Comparison of ENCODE assay signal across 27 mouse cellular contexts in the genomic region with DNA sequence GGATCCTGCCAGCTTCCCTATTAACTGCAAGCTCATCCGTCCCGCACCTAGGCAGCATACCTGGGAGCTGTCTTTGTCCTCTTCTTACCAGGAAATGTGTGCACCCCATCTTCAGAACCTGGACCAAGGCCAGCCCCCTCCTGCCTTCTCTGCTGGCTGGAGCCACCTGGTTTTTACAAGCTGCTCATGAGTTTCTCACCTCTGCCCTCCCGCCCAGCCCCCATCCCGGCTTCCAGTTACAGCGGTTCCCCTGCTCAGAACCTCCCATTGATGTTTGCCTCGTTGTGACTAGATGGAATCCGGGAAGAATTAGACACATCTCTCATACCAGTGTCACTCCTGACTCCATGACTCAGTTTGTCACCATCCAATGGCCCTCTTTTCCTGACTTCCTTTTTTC.
DNase-seq lines count a peak whose midpoint lies in the region; ATAC-seq lines count a peak whose summit lies in the region.
"Had no signal": no experiment of that assay in that cellular context is flagged by ENCODE, and none has a peak within 500 bp of the region (broad histone marks: within the 10 kb centered on the region; RNA-seq: fewer than 3 reads in every experiment).

No protein-coding gene starts in this region.

- H3K27me3 ChIP-seq in hindbrain, embryonic 10.5 days (ENCODE audit: insufficient read depth, poor library complexity, severe bottlenecking), result peaks cover 15% of the 10 kb centered on the region; the same call in 1 of the 2 replicates
- H3K27me3 ChIP-seq in hindbrain, embryonic 16.5 days (replicated peaks; ENCODE audit: control insufficient read depth, insufficient read depth, low read length), result no peaks in the 10 kb centered on the region; the same call in 1 of the 2 replicates
- no peaks in the 10 kb centered on the region; the same call in 1 of the 2 replicates for H3K27me3 ChIP-seq in embryonic facial prominence, embryonic 10.5 days (replicated peaks; ENCODE audit: low read depth, poor library complexity, severe bottlenecking)
- H3K27me3 ChIP-seq in limb, embryonic 11.5 days (ENCODE audit: control insufficient read depth, insufficient read depth, low read length), result no peaks in the 10 kb centered on the region
- H3K27me3 ChIP-seq in stomach, embryonic 15.5 days (replicated peaks), result no peaks in the 10 kb centered on the region
- H3K27me3 ChIP-seq in hindbrain, embryonic 13.5 days, result peaks cover 37% of the 10 kb centered on the region
- H3K27me3 ChIP-seq: heart, embryonic 12.5 days had no signal

- H3K4me3 ChIP-seq in hindbrain, embryonic 10.5 days, result no peak overlapping the region
- H3K4me3 ChIP-seq in hindbrain, embryonic 16.5 days (ENCODE audit: low read length), result no peak overlapping the region
- no peak overlapping the region for H3K4me3 ChIP-seq in embryonic facial prominence, embryonic 10.5 days
- H3K4me3 ChIP-seq in limb, embryonic 11.5 days (ENCODE audit: low read depth, low read length), result no peak overlapping the region
- no peak overlapping the region for H3K4me3 ChIP-seq in stomach, embryonic 15.5 days (replicated peaks)
- H3K4me3 ChIP-seq in hindbrain, embryonic 13.5 days, result no peak overlapping the region
- H3K4me3 ChIP-seq: heart, adult 2 months; heart, embryonic 12.5 days; hindbrain, embryonic 12.5 days had no signal

- 0 out of 2 replicates have a peak overlapping the region, but pooled peaks have one; percentile 45 for H3K27ac ChIP-seq in hindbrain, embryonic 10.5 days
- no peak overlapping the region for H3K27ac ChIP-seq in hindbrain, embryonic 16.5 days (ENCODE audit: low read depth, low read length)
- peak overlapping the region; percentile 57 for H3K27ac ChIP-seq in embryonic facial prominence, embryonic 10.5 days (replicated peaks)
- H3K27ac ChIP-seq in limb, embryonic 11.5 days (replicated peaks; ENCODE audit: low read depth, low read length), result peak overlapping the region; percentile 32
- peak overlapping the region; percentile 81 for H3K27ac ChIP-seq in stomach, embryonic 15.5 days
- H3K27ac ChIP-seq in hindbrain, embryonic 13.5 days, result no peak overlapping the region
- H3K27ac ChIP-seq: heart, adult 2 months; hindbrain, embryonic 12.5 days; liver, embryonic 14.5 days; macrophage had no signal

- H3K4me1 ChIP-seq in hindbrain, embryonic 10.5 days (replicated peaks), result peaks cover 42% of the 10 kb centered on the region
- H3K4me1 ChIP-seq in hindbrain, embryonic 16.5 days (ENCODE audit: control insufficient read depth, insufficient read depth, low read depth, low read length), result peaks cover under 1% of the 10 kb centered on the region; the same call in 1 of the 2 replicates
- H3K4me1 ChIP-seq in embryonic facial prominence, embryonic 10.5 days, result peaks cover 70% of the 10 kb centered on the region
- peaks cover 50% of the 10 kb centered on the region for H3K4me1 ChIP-seq in limb, embryonic 11.5 days (ENCODE audit: control insufficient read depth, insufficient read depth, low read length)
- peaks cover 40% of the 10 kb centered on the region for H3K4me1 ChIP-seq in stomach, embryonic 15.5 days
- H3K4me1 ChIP-seq in hindbrain, embryonic 13.5 days (replicated peaks), result peaks cover 22% of the 10 kb centered on the region

- no peaks in the 10 kb centered on the region for H3K36me3 ChIP-seq in hindbrain, embryonic 10.5 days
- H3K36me3 ChIP-seq in hindbrain, embryonic 16.5 days (ENCODE audit: control insufficient read depth, insufficient read depth, low read length), result no peaks in the 10 kb centered on the region
- H3K36me3 ChIP-seq in embryonic facial prominence, embryonic 10.5 days (replicated peaks), result no peaks in the 10 kb centered on the region
- no peaks in the 10 kb centered on the region for H3K36me3 ChIP-seq in limb, embryonic 11.5 days (ENCODE audit: control insufficient read depth, insufficient read depth, low read length)
- no peaks in the 10 kb centered on the region for H3K36me3 ChIP-seq in stomach, embryonic 15.5 days
- no peaks in the 10 kb centered on the region for H3K36me3 ChIP-seq in hindbrain, embryonic 13.5 days
- H3K36me3 ChIP-seq: G1E; heart, embryonic 12.5 days; hindbrain, embryonic 12.5 days had no signal

- 60% methylated on average over 7 of the region's 7 CpGs for WGBS in hindbrain, embryonic 10.5 days
- 73% methylated on average over 7 of the region's 7 CpGs for WGBS in hindbrain, embryonic 16.5 days
- WGBS in embryonic facial prominence, embryonic 10.5 days, result 55% methylated on average over 7 of the region's 7 CpGs
- WGBS in limb, embryonic 11.5 days, result 19% methylated on average over 7 of the region's 7 CpGs
- WGBS in stomach, embryonic 15.5 days, result 34% methylated on average over 7 of the region's 7 CpGs
- 74% methylated on average over 7 of the region's 7 CpGs for WGBS in hindbrain, embryonic 13.5 days

- no peak for DNase-seq in hindbrain, embryonic 10.5 days (ENCODE audit: low spot score)
- DNase-seq in embryonic facial prominence, embryonic 10.5 days (ENCODE audit: low spot score), result peak; percentile 56
- peak; percentile 66 for DNase-seq in limb, embryonic 11.5 days (ENCODE audit: low spot score)
- DNase-seq in yolk sac, embryonic 10.5 days (ENCODE audit: low spot score), result no peak
- DNase-seq: adrenal gland, postnatal 10 days; cerebellum, adult 8-10 months; cerebellum, postnatal 36 days; gastrocnemius, postnatal 36 days; heart, adult 2 months; kidney, adult 9 months; kidney, postnatal 14 days; layer of hippocampus, adult 9-11 months; liver; lung, adult 2 months; lung, postnatal 10 days; midbrain, embryonic 14.5 days; thymus, adult 18-20 months; thymus, postnatal 36 days had no signal

- H3K4me2 ChIP-seq in hindbrain, embryonic 16.5 days (ENCODE audit: low read length), result no peak overlapping the region
- no peak overlapping the region for H3K4me2 ChIP-seq in limb, embryonic 11.5 days (ENCODE audit: low read depth, severe bottlenecking)
- no peak overlapping the region for H3K4me2 ChIP-seq in stomach, embryonic 15.5 days
- H3K4me2 ChIP-seq in hindbrain, embryonic 13.5 days, result no peak overlapping the region
- H3K4me2 ChIP-seq: heart, embryonic 12.5 days; hindbrain, embryonic 12.5 days had no signal

- no peak for ATAC-seq in hindbrain, embryonic 16.5 days
- no peak for ATAC-seq in limb, embryonic 11.5 days (ENCODE audit: insufficient number of reproducible peaks, low FRiP score, low TSS enrichment, low read depth)
- no peak for ATAC-seq in stomach, embryonic 15.5 days (ENCODE audit: insufficient read depth, low FRiP score, low read depth)
- ATAC-seq in hindbrain, embryonic 13.5 days (ENCODE audit: low FRiP score), result no peak
- ATAC-seq: forebrain, embryonic 14.5 days had no signal

- H3K9me3 ChIP-seq in hindbrain, embryonic 10.5 days, result 0 out of 2 replicates have a peak, but pooled peaks cover 2% of the 10 kb centered on the region
- no peaks in the 10 kb centered on the region for H3K9me3 ChIP-seq in hindbrain, embryonic 16.5 days (ENCODE audit: control insufficient read depth, low read length)
- H3K9me3 ChIP-seq in embryonic facial prominence, embryonic 10.5 days, result no peaks in the 10 kb centered on the region
- H3K9me3 ChIP-seq in limb, embryonic 11.5 days (ENCODE audit: control insufficient read depth, low read length), result no peaks in the 10 kb centered on the region
- H3K9me3 ChIP-seq in stomach, embryonic 15.5 days, result no peaks in the 10 kb centered on the region
- no peaks in the 10 kb centered on the region for H3K9me3 ChIP-seq in hindbrain, embryonic 13.5 days
- H3K9me3 ChIP-seq: hindbrain, embryonic 12.5 days had no signal

- no peak overlapping the region for H3K9ac ChIP-seq in hindbrain, embryonic 16.5 days (ENCODE audit: low read depth, low read length)
- no peak overlapping the region for H3K9ac ChIP-seq in limb, embryonic 11.5 days (ENCODE audit: low read length)
- H3K9ac ChIP-seq in stomach, embryonic 15.5 days, result no peak overlapping the region
- H3K9ac ChIP-seq in hindbrain, embryonic 13.5 days, result no peak overlapping the region
- H3K9ac ChIP-seq: heart, embryonic 12.5 days; hindbrain, embryonic 12.5 days; liver, embryonic 14.5 days had no signal

Comparison
In these comparisons a context has a peak if more than half of its experiments do, and no peak if none do; other contexts are left out.
1. H3K27ac ChIP-seq: peak in hindbrain, embryonic 10.5 days (single experiment), embryonic facial prominence, embryonic 10.5 days (single experiment), limb, embryonic 11.5 days (single experiment) and stomach, embryonic 15.5 days (single experiment); none in hindbrain, embryonic 16.5 days (single experiment) and hindbrain, embryonic 13.5 days (single experiment).
2. DNase-seq: peak in embryonic facial prominence, embryonic 10.5 days (single experiment) and limb, embryonic 11.5 days (single experiment); none in hindbrain, embryonic 10.5 days (single experiment) and yolk sac, embryonic 10.5 days (single experiment).